12 mouse cellular contexts compared by ENCODE assay signal in genomic region chr4:139570756-139571155, GRCm38 (mm10). TPM values are rescaled to one million over a fixed set of nuclear protein-coding genes. Genes with fewer than 3 reads are reported as not detected.
A peak's percentile ranks its signal among the peaks of the same experiment; 100 is the strongest.
DNase-seq lines count a peak whose midpoint lies in the region; ATAC-seq and TF ChIP-seq lines count a peak whose summit lies in the region.
"Had no signal": no experiment of that assay in that cellular context is flagged by ENCODE, and none has a peak within 500 bp of the region (broad histone marks: within the 10 kb centered on the region; RNA-seq: fewer than 3 reads in every experiment).

No protein-coding gene starts in this region.

- ATAC-seq in kidney, embryonic 16.5 days (ENCODE audit: low FRiP score, low TSS enrichment) = no peak

- H3K9ac ChIP-seq in kidney, embryonic 16.5 days (replicated peaks; ENCODE audit: low read length) = no peak overlapping the region
- H3K9ac ChIP-seq: limb, embryonic 13.5 days had no signal

- peaks cover 8% of the 10 kb centered on the region for H3K4me1 ChIP-seq in kidney, embryonic 16.5 days (ENCODE audit: insufficient read depth, low read length)
- H3K4me1 ChIP-seq in thymus, adult 2 months (replicated peaks; ENCODE audit: control insufficient read depth, insufficient read depth, low read length) = peaks cover 17% of the 10 kb centered on the region

- 85% methylated on average over 10 of the region's 10 CpGs for WGBS in kidney, embryonic 16.5 days
- WGBS in thymus, adult 2 months = 63% methylated on average over 10 of the region's 10 CpGs

- no peaks in the 10 kb centered on the region for H3K9me3 ChIP-seq in kidney, embryonic 16.5 days (ENCODE audit: low read length)
- H3K9me3 ChIP-seq: limb, embryonic 13.5 days; midbrain, embryonic 10.5 days had no signal

- no peak overlapping the region for H3K4me2 ChIP-seq in kidney, embryonic 16.5 days (replicated peaks; ENCODE audit: low read depth, low read length)
- H3K4me2 ChIP-seq: limb, embryonic 13.5 days had no signal

- peak; percentile 38 for DNase-seq in cerebellum, adult 9-11 months
- no peak for DNase-seq in cerebellum, postnatal 36 days
- DNase-seq in kidney, postnatal 10 days = peak; percentile 68
- DNase-seq in thymus, adult 2 months = peak; percentile 43
- DNase-seq in thymus, adult 18-20 months = no peak
- no peak for DNase-seq in layer of hippocampus, postnatal 10 days (ENCODE audit: low spot score in 2 of 2)
- DNase-seq in B cell, adult 2 months = no peak

- H3K36me3 ChIP-seq in kidney, embryonic 16.5 days (ENCODE audit: insufficient read depth, low read length) = no peaks in the 10 kb centered on the region
- H3K36me3 ChIP-seq in thymus, adult 2 months (ENCODE audit: control insufficient read depth, insufficient read depth, low read length) = no peaks in the 10 kb centered on the region
- H3K36me3 ChIP-seq: limb, embryonic 13.5 days; midbrain, embryonic 10.5 days had no signal

- H3K27me3 ChIP-seq in kidney, embryonic 16.5 days (ENCODE audit: insufficient read depth, low read length) = no peaks in the 10 kb centered on the region
- H3K27me3 ChIP-seq in thymus, adult 2 months (ENCODE audit: control insufficient read depth, insufficient read depth, low read length) = peaks cover 5% of the 10 kb centered on the region; the same call in 1 of the 2 replicates

- no peak for TF ChIP-seq POLR2A in thymus, adult 2 months (IDR thresholded peaks at IDR 0.05; ENCODE audit: control insufficient read depth, extremely low read depth, insufficient read depth, low read length, poor library complexity)

- TF ChIP-seq CTCF in thymus, adult 2 months (IDR thresholded peaks at IDR 0.05; ENCODE audit: borderline replicate concordance, control insufficient read depth, extremely low read depth, insufficient read depth, low read length, poor library complexity) = no peak

- H3K27ac ChIP-seq in kidney, embryonic 16.5 days (ENCODE audit: low read length) = no peak overlapping the region
- H3K27ac ChIP-seq in thymus, adult 2 months (ENCODE audit: control insufficient read depth, insufficient read depth, low read length) = no peak overlapping the region
- H3K27ac ChIP-seq: limb, embryonic 13.5 days; midbrain, embryonic 10.5 days had no signal

- H3K4me3 ChIP-seq in kidney, embryonic 16.5 days (ENCODE audit: low read length) = no peak overlapping the region
- no peak overlapping the region for H3K4me3 ChIP-seq in thymus, adult 2 months (ENCODE audit: control insufficient read depth, insufficient read depth, low read length)
- H3K4me3 ChIP-seq: limb, embryonic 13.5 days; midbrain, embryonic 10.5 days had no signal

RNA-seq across cellular contexts. Expression of gene Gm21969, which starts 32.2 kb away (rescaled TPM):
- not detected in 2 replicates for polyA plus RNA-seq in kidney, embryonic 16.5 days (2015; fragmentation: Nextera tagmentation; extraction: Ambion mirVana)
- 0.04 TPM in 1 of 2 replicates, not detected in the other for polyA plus RNA-seq in thymus, adult 2 months (2012; rRNA removed)
- total RNA-seq in layer of hippocampus, postnatal 10 days (2021) = not detected
- total RNA-seq: heart, postnatal 25 days; neutrophil, adult 5-6 weeks had no signal
- polyA plus RNA-seq: limb, embryonic 13.5 days; midbrain, embryonic 10.5 days had no signal

RNA-seq across cellular contexts. Expression of gene Iffo2, which starts 40.4 kb away (rescaled TPM):
- polyA plus RNA-seq in kidney, embryonic 16.5 days (2015; fragmentation: Nextera tagmentation; extraction: Ambion mirVana) = 3.2 and 3.7 TPM in 2 replicates
- 5.4 and 5.8 TPM in 2 replicates for polyA plus RNA-seq in thymus, adult 2 months (2012; rRNA removed)
- 10 to 100 TPM; 20.3 to 21.5 TPM for total RNA-seq in layer of hippocampus, postnatal 10 days (2021)

RNA-seq across cellular contexts. Expression of gene Aldh4a1, which starts 51.9 kb away (rescaled TPM):
- 133 and 149 TPM in 2 replicates for polyA plus RNA-seq in kidney, embryonic 16.5 days (2015; fragmentation: Nextera tagmentation; extraction: Ambion mirVana)
- polyA plus RNA-seq in thymus, adult 2 months (2012; rRNA removed) = 60.5 and 69.2 TPM in 2 replicates
- total RNA-seq in layer of hippocampus, postnatal 10 days (2021) = 10 to 100 TPM; 20.9 to 21.4 TPM

Comparison
In these comparisons a context has a peak if more than half of its experiments do, and no peak if none do; other contexts are left out.
1. DNase-seq: peak in cerebellum, adult 9-11 months (single experiment), kidney, postnatal 10 days (single experiment) and thymus, adult 2 months (single experiment); none in cerebellum, postnatal 36 days (0 of 2), thymus, adult 18-20 months (0 of 2), layer of hippocampus, postnatal 10 days (0 of 2) and B cell, adult 2 months (0 of 2).